ENCODE assay signal across 19 mouse cellular contexts in the genomic region with DNA sequence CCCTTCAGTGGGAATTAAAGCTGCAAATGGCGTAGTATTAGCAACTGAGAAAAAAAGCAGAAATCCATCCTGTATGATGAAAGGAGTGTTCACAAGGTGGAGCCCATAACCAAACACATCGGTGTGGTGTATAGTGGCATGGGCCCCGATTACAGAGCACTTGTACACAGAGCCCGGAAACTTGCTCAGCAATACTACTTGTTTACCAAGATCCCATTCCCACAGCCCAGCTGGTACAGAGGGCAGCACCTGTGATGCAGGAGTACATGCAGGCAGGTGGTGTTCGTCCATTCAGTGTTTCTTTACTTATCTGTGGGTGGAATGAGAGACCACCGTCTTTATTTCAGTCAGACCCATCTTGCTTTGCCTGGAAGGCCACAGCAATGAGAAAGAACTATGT. TPM values are rescaled to one million over a fixed set of nuclear protein-coding genes. Genes with fewer than 3 reads are reported as not detected.
"Had no signal": no experiment of that assay in that cellular context is flagged by ENCODE, and none has a peak within 500 bp of the region (broad histone marks: within the 10 kb centered on the region; RNA-seq: fewer than 3 reads in every experiment).

No protein-coding gene starts in this region.

- H3K4me2 ChIP-seq: lung, embryonic 15.5 days; midbrain, embryonic 11.5 days; midbrain, embryonic 13.5 days; midbrain, embryonic 15.5 days; neural tube, embryonic 12.5 days had no signal

- H3K27me3 ChIP-seq: midbrain, embryonic 13.5 days; midbrain, embryonic 15.5 days; neural tube, embryonic 12.5 days had no signal

- H3K36me3 ChIP-seq: lung, embryonic 15.5 days; midbrain, embryonic 13.5 days; midbrain, embryonic 15.5 days; neural tube, embryonic 12.5 days had no signal

- ATAC-seq: lung, postnatal 0 days; midbrain, embryonic 13.5 days; midbrain, embryonic 15.5 days had no signal

- H3K27ac ChIP-seq: liver, embryonic 14.5 days; lung, embryonic 15.5 days; macrophage; midbrain, embryonic 13.5 days; midbrain, embryonic 15.5 days; neural tube, embryonic 12.5 days had no signal

- H3K9me3 ChIP-seq: lung, embryonic 15.5 days; midbrain, embryonic 13.5 days; midbrain, embryonic 15.5 days; neural tube, embryonic 12.5 days had no signal

- H3K4me3 ChIP-seq: lung, embryonic 15.5 days; megakaryocyte, embryonic 14.5 days; midbrain, embryonic 13.5 days; midbrain, embryonic 15.5 days; neural tube, embryonic 12.5 days had no signal

- DNase-seq: lung, adult 2 months; lung, postnatal 14 days; lung, postnatal 36 days; right cerebral cortex, postnatal 14 days; thymus, adult 2 months; thymus, postnatal 25 days; thymus, postnatal 4 days had no signal

- H3K9ac ChIP-seq: liver, embryonic 14.5 days; lung, embryonic 15.5 days; midbrain, embryonic 13.5 days; midbrain, embryonic 15.5 days; neural tube, embryonic 12.5 days had no signal

RNA-seq across cellular contexts. Expression of a gene that starts 48.4 kb away (rescaled TPM):
- total RNA-seq: monocyte, adult 5-6 weeks; neutrophil, adult 5-6 weeks had no signal
- polyA plus RNA-seq: macrophage; spleen, adult 2 months had no signal
